Mouse (Mus musculus) ovary, postnatal 10 days (tissue): ENCODE results near the gene Cct5.
"Not testable (repeated sequence)": the region's sequence is repeated elsewhere in the genome, so short reads cannot be mapped to it uniquely, and the experiment has no call there.

Experiments used
- DNase-seq: peaks from one replicate; pipeline ENCODE4 v3.0.0; 2022; ENCODE audit warnings: low spot score

The Cct5 gene

DNA sequence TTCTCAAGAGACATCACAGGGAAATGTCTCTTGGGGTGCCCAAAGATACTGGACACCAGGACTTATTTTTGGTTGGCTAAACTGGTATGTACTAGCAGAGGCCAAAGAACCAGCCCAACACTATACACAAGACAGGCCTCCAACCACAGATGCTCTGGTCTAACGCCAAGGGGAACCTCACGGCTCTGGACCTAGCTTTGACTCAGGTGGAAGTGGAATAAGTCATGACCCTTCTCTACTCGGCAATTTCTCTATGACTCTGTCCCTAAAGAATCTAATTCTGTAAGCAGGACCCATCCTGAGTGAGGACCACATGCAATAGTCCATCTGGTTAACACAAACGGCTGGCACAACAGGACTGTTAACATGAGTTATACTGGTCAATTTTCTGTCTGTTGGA lies 1.8 kb downstream of the Cct5 start:
- DNase-seq: no peak

DNA sequence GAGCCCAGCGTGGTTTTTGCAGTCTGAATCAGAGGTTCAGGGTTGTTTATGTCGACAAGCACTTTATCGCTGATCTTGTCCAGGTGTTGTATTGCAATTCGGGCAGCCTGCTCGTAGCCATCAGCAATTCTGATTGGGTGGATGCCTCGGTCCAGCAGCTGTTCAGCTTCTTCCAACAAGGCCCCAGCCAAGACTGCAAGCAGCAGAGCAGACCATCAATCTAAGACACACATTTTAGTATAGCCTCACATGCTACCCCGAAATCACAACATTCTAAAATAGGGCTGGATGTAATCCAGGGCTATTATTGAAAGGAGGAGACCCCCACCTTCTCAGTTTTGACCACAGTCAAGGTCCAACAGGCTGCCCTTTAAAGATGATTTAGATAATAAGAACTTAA lies 6.0 kb downstream of the Cct5 start:
- DNase-seq: no peak

DNA sequence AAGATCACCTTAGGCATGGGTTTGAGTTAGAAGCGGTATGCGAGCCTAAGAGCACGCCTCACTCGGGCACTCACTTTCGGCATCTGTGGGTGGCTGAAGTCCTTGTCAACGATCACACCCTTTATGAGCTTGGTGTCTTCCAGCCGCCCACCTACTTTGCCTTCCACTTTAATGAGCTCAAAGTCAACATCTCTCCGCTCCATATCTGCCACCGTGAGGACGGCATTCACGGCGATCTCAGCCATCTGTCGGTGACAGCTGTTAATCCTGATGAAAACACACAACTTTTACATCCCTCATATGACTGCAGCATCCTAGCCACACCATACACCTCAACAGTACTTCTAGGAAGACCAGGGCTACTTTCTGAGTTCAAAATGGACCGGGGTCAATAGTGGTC lies 7.3 kb downstream of the Cct5 start:
- no peak for DNase-seq

DNA sequence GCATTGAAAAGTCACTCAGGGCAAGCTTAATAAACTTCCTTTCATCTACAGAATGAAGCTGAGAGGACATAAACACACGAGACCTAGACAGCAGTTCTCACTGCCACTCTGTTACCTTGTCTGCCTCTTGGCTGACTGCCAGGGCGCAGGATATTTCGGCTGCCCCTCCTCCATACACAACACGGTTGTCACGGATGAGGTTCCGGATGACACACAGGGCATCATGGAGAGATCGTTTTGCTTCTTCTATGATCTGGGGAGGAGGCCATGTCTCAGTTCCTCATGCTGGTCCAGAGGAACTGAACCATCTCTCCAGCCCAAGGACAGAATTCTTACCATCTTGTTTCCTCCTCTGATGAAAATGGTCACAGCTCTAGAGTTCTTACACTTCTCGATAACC lies 9.1 kb downstream of the Cct5 start:
- DNase-seq: no peak

DNA sequence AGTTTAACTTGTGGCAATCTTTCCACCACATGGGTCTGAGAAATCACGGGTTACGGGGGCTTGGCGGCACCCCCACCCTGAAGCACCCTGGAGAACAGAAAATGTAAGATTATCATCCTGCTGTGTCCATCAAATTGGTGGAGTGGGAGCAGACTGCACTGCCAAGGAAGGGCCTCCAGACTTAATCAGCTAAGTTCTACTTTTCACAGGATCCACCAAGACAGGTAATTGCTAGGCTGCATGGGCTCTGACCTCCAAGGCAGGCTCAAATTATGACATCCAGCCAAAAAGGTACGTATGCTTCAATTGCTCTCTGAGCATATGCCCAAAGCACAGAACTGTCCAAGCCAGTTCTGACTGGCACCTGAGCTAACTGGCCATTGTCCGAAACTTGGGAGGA lies 11.4 kb downstream of the Cct5 start:
- no peak for DNase-seq

DNA sequence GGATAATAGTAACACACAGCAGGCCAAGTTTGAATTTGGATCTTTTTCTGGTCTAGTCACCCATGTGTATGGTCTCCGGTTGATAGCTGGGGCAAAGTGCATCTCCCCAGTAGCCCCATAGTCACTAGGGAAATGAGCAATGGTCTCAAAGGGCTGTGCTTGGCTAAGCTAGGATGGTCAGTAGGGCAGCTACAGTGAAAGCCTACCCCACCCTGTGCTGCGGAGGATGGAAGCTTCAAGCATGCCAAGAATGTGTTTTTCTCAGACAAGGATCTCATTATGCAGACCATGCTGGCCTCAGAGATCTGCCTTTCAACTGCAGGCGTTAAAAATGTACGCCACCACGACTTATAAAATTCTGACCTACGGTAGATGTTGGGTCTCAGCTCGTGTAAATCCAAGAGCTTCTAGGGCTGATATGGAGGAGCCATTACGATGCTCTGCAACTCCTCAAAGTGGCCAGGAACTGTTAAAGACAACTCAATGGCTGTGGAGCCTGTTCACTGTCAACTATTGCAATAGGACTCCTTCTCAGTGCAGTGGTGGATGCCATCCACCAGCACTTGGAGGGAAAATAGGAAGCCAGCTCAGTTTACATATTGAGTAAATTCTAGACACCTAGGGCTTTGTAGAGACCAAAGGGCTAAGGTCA lies 12.5 kb downstream of the Cct5 start:
- DNase-seq: no peak

DNA sequence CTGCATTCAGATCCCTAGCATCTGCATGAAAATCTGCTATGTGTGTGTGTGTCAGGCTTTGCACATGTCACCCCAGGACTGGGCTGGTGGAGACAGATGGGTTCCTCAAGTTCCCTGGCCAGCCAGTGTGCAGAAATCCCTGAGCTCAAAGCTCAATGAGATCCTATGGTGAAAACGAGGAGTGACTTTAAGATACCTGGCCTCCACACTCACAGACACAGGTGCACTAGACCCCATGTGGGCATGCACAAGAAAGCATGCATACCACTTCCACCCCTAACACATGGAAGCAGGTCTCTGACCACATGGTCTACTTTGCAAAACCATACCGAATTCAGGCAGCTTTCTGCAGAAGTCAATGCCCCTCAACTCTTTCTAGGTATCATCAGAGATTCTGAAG lies 13.8 kb downstream of the Cct5 start:
- DNase-seq: no peak

DNA sequence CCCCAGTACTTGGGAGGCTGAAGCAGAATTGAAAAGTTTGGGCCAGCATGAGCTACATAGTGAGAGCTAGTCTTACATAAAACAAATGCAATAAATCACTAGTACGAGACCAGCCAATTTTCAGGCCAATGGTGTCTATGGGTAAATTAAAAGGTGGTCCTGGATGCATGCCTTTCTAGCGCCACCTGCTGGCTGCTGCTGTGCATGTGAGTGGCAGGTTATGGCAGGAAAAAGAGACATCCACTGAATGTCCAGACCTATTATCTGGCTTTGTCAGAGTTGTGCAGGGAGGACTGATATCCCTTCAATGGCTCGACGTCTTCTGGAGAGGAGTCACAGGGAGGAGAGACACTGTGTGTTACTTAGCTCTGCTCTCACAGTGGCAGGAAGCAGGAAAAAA lies 15.1 kb downstream of the Cct5 start:
- peak; percentile 68 for DNase-seq

DNA sequence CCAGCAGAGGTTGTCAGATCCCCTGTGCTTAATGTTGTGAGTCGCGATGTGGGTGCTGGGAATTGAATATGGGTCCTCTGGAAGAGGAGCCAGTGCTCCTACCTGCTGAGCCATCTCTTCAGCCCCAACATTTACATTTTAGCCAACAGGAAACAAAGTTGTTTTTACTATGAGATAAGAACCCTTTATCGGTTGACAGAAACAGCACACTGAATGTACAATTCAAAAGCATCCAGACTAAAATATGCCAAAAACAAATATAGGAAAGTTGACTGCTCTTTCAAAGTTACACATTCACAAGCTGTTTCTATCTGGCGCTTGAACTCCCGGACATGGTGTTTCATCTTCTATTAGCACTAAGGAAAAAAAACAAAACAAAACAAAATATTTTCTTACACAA lies 15.5 kb downstream of the Cct5 start:
- DNase-seq: no peak

DNA sequence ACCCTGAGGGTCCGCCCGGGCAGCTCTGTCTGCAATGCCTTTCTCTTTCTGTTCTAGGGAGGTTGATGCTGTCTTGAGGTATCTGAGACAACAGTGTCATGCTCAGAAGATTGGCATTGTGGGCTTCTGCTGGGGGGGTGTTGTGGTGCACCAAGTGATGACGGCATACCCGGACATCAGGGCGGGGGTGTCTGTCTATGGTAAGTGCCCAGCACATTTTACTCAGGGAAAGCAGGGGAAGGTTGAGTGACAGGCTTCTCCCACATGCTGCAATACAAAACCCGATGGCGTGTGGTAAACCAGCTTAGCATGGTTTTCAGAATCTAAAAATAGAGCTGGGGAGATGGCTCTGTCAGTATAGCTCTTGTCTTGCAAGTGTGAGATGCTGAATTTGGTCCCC lies 16.4 kb downstream of the Cct5 start:
- no peak for DNase-seq

DNA sequence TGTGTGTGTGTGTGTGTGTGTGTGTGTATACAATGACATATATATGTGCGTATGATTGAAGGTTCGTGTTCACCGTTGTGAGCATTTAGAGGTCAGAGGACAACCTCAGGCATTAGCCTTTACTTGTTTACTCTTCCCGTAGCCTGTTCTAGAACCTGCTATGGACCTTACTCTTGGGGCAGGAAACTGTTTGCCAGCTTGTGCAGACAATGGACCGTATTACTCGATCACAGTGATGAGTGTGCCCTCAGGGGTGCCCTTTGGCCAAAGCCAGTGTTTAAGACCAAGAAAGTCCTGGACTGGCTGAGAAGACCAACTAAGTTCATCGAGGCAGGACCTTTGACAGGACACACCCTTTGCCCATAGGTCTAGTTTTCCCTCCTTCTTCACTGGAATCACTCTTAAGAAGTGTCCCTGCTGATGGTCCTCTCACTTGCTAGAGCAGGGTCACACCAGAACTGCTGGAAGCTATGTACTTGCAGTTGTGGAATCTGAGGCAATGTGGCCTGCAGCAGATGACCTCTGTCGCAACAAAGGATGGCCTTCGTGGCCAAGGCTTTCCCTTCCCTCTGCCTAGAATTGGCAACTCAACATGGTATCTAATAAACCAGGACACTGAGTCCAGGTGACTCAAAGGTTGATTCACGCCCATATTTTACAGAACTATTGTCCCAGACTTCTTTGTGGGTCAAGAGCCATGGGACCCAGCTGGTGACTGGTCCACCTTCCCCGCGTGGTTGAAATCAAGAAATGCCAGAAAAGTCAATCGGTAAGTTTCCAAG lies 18.1 kb downstream of the Cct5 start:
- no peak for DNase-seq

DNA sequence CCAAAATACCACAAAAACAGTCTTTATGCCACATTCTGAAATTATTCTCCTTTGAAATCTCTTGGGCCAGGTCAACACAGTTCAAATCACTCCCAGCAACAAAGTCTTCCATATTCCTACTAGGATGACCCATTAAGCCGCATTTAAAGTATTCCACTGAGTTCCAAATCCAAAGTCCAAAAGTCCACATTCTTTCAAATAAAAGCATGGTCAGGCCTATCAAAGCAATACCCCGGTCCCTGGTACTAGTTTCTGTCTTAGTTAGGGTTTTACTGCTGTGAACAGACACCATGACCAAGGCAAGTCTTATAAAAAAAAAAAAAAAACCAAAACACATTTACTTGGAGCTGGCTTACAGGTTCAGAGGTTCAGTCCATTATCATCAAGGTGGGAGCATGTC lies 20.5 kb downstream of the Cct5 start:
- not testable (repeated sequence) for DNase-seq

DNA sequence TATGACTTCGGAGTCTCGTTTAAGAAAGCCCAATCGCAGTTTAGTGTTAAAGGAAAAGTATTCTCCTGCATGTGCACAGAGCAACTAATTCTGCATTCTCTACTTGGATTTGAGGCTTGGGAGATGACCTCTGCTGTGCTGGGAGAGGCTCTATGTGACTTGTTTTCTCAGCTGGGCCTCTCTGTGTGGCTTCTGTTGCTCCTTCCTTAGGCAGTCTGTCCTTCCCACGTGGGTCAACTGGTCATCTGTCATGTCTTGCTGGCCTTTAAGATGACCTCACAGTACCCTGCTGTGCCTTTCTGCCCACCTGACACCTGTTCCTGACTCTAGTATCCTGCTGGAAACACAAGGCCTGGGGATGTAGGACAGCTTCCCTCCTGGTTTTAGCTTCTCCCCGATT lies 25.5 kb downstream of the Cct5 start:
- no peak for DNase-seq

DNA sequence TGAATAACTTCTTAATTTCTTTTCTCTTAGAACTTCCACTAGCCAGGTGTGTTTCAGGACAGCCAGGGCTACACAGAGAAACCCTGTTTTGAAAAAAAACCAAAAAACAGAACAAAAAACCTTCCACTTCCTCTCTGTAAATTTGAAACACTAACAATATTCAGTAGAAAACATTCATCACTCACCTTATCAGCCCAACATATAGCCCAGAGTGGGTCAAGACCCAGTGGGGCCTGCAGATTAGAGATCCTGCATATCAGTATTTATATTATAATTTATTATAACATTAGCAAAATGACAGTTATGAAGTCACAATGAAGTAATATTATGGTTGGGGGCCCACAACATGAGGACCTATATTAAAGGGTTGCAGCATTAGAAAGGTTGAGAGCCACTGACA lies 27.9 kb downstream of the Cct5 start:
- no peak for DNase-seq

DNA sequence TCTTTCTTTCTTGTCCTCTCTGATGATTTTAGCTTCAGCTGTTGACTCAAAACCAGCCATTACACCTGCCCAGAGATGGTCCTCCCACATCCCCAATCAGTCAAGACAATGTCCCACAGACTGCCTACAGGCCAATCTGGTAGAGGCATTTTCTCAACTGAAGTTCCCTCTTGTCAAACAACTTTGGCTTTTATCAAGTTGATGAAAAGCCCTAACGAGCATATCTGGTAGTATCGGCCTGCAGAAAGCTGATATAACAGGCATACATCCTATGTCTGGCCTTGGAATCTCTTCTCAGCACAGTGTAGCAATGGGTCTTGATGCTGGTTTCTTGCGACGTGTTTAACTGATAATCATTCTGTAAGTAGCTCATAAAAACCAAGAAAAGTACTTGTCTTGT lies 28.3 kb downstream of the Cct5 start:
- DNase-seq: no peak

DNA sequence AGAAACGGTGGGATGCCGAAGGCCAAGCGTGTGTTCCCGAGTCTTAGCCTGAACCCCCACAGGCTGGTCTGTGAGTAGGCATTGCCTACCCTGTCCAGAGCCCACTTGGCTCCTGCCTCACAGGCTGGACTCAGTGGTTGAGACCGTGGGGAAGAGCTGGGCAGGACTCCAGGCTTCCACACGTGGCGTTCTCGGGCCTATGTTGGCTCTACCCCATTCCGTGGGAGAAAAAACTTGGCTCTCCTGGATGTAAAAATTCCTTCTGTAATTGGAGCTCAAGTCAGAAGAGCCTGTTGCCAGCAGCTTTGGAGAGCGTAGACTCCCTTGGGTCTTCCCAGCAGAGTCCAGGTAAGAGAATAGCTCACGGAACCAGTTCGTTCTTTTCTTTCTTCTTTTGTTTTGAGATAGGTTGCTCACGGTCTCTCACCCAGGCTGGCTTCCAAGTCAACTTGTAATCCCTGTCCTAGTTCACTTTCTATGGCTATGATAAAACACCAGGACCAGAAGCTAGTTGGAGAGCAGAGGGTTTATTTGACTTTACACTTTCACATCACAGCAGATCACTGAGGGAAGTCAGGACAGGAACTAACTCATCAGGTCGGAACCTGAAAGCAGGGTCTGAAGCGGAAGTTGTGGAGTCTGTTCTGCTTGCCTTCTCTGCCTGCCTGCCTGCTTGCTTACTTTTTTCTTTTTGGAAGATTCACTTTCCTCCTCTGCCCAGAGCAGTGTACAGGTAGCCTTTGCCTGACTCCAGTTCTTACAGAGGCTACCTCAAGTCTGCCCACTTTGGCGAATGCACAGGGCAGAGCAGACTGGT lies 29.5 kb downstream of the Cct5 start:
- DNase-seq: no peak

DNA sequence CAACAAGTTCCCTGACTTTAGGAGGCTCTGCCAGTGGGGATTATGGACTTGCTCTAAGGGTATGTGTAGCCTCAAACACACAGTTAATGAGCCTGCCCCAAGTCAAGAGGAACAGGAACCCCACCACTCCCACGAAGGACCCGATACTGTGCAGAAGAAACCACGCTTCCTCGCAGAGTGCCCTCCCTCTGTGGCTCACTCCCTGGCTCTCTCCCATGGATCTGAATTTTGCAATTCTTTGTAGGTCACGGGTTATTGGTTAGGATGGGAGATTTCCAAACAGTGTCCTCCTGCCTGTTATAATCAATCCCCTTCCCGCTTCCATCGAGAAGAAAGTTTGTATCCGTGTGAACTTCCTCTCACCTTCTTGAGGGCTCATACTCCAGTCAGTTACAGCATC lies 30.6 kb downstream of the Cct5 start:
- DNase-seq: no peak

DNA sequence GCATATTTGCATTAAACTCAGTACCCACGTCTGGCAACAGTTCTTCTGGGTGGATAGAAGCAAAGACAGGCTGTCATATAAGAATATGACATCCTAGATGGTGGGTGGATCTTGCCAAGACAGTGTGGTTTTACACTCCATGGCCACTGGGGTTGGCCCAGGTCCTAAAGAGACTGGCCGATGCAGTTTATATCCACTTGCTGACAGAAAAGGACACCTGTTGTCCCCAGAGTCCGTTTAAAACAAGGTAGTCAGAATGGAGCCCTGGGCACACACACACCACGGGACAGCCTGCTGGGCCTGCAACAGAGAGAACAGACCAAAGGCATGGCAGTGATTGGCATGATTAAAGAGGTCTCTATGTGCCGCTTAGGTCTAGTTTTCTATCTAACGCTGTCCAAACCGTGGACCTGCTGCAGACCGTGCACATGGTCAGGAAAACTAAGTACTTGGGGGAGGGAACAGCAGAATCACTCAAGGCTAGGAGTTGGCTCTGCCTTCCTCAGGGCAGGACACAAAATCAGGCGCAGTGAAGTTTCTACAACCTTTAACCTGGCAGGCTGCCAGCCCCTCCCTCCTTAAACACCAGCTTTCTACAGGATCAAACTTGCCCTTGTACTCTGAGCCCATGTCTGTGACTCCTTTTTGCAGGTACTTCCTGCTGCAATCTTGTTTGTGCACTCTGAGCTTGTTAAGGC lies 32.1 kb downstream of the Cct5 start:
- no peak for DNase-seq

DNA sequence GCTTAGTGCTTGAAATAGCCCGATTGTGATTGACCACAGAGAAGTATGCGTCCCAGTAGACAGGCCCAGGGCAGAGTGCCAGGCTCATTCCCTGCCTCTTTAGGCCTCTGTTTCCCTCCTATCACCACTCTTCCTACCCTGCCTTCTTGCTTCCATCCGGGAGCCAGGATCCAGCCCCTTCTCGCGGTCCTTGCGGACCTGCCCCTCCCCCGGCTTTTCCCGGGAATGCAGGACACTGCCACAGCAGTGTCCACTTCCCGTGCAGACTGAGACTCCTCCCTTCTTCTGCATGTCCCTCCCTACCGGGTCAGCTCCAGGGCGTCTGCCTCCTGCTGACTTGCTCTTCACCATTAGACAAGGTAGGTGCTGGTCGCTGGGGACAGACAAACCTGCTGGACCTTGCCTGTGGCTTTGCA lies 33.0 kb downstream of the Cct5 start:
- DNase-seq: no peak

DNA sequence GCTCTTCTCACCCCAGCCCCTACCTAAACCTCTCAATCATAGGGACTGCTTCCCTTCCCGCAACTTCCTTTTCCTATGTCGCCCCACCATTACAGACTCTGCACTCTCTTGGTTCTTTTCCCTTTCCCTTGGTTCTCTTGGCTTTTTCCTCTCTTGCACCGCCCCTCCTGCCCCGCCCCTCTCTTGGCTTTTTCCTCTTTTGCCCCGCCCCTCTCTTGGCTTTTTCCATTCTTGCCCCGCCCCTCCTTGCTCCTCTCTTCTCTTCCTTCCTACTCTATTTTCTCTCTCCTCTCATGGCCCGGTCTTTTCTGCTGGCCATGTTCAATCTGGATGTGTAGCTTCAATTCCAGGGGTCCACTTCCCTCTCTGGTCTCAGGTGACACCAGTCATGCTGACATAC lies 34.2 kb downstream of the Cct5 start:
- DNase-seq: no peak

DNA sequence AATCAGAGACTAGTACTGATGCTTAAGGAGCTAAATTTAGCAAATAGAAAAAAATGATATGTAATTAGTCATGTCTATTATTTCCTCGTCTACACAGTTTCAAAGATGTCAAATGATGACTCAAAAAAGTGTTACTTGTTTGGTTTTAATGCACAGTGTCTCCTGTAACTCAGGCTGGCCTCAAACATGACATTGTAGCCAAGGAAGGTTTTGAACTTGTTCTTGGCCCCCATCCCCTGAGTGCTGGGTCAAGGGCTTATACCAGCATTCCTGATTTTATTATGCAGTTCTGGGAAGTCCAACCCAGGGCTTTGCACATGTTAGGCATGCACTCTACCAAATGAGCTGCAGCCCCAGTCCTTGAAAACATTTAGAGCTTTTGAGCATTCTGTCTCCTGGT lies 35.8 kb downstream of the Cct5 start:
- no peak for DNase-seq

DNA sequence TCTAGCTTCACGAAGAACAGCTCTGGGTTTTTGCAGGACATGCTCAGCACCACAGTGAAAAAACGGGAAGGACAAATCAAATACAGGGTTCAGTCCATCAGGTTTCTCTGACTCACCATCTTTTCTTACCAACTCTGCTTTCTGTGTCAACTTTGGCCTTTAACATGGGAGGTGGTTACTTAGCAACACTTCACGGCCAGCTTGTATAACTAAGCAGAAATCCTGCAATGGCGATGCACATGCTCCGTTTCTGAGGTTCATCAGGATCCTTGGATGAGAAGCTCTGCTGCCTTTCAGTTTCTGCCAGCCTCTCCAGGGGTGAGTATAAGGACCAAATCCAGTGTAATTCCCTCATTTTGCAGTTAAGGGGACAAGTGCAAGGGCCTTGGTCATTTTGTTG lies 36.4 kb downstream of the Cct5 start, which contains the start of gene Cmbl:
Cmbl (plus strand) TSS at position 206 of the 400 bp plus-strand sequence.
- DNase-seq: no peak
